Mouse (Mus musculus): ENCODE data around the gene Cab39l. TPM values are rescaled to one million over a fixed set of nuclear protein-coding genes. Genes with fewer than 3 reads are reported as not detected.

Cab39l gene
- total RNA-seq, 2 experiments from 2014 or later, result 11.8 to 14.6 TPM

DNA sequence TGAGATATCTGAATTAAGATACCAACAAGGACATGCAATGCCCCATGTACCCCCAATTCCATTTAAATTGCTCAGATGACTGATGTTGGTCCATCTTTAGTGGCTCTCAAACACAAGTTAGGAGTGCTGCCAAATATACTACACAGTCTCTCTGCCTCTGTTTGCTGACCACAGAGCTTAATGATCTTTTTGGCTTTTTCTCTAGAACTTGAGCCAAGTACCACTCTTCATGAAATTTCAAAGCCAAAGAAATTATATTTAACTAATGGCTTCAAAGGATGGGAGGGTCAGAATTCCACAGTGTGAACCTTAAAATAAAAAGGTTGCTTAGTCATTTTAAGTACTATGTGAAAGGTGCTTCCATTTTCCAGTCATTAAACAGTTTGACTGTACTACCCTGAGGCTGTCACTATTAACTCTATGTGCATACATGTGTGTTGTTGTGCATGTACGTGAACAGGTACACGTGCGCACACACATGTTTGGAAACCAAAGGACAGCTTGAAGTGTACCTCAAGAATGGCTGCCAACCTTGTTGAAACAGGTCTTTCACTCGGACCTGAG lies 44.6 kb downstream of the Cab39l start:
- intact Hi-C loops (cut with DNase I; ENCODE audit: low total_unique reads), result no loop called here

DNA sequence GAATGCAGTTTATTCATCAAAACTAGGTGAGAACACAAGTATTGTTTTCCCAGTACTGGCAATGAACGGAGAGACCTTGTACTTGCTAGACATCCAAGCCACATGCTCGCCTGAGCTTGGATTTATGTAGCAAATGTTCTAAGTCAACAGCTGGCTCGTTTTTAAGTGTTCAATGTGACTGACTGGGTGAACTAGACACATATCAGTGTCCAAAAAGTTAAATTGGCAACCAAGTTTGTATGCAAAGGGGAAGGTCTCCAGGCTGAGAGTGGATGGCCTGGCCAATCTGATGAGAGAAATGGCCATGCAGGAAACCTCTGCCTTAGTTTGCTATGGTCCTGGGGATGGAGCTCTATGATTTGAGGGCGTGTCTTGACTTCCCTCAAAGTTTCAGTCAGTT lies 51.6 kb downstream of the Cab39l start:
- no peak for DNase-seq
- intact Hi-C loops (cut with DNase I; ENCODE audit: low total_unique reads), result no loop called here

More for the DNA sequence above, 44.6 kb downstream of the Cab39l start:
- DNase-seq, result no peak

- intact Hi-C loops (cut with DNase I; ENCODE audit: low total_unique reads), result no loop called here
These were observed 57.2 kb downstream of the Cab39l start for GRCm38 (mm10) chr14:59497928-59498327.

DNA sequence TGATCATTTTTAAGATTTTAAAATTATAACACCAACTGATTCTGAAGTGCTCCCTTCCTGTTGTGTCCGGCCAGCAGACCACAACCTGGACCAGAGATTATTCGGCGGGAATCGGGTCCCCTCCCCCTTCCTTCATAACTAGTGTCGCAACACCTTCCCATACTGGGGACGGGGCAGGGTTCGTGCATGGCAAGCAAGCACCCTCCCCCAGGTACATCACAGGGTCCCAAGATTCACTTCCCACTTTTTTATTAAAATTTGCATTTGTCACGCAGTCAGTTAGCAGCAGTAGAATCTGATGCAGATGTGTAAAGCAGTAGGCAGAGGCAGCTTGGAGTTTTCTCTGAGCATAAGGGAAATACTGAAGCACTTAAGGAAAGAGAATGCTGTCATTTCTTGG lies 64.1 kb downstream of the Cab39l start:
- no peak for DNase-seq
- intact Hi-C loops (cut with DNase I; ENCODE audit: low total_unique reads), result no loop called here

More at GRCm38 (mm10) chr14:59497928-59498327, 57.2 kb downstream of the Cab39l start:
- DNase-seq, result no peak

DNA sequence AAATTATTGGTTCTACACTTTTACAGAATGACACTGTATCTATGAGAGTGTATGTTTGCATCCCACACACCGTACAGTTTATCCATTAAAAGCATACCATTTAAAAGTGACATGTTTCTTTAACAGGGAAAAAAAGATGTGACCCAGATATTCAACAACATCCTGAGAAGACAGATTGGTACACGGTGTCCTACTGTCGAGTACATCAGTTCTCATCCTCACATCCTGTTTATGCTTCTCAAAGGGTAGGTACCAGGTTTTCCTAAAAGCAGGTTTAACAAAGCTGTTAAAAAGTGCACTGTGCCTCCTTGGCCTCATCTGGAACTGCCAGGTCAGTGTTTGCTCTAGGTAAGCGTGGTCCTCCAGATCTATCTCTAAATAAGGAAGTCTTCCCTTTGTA lies 65.4 kb downstream of the Cab39l start:
- DNase-seq, result no peak
- intact Hi-C loops (cut with DNase I; ENCODE audit: low total_unique reads), result no loop called here

DNA sequence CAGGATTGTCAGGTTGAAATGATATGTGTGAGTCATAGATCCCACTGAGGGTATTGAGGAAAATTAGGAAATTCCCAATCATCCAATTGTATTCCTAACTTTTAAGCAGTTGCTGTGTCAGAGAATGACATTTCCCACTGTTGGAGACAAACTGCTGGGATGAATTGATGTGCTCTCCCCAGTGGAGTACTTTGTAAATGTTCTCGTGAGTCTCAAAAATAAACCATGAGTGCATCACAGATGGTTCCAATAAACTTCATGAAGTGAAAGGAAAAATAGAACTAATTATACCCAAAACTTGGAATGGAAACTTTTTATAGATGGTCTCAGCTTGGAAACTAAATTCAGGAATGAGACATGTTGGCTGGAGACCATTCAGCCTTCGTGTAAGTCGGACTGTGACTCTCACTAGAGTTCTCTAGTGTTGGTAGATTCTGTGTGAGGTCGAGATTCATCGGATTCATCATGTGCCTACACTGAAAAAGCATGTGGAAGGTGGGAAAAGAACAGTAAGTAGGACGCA lies 73.2 kb downstream of the Cab39l start:
- no peak for DNase-seq
- intact Hi-C loops (cut with DNase I; ENCODE audit: low total_unique reads), result no loop called here

DNA sequence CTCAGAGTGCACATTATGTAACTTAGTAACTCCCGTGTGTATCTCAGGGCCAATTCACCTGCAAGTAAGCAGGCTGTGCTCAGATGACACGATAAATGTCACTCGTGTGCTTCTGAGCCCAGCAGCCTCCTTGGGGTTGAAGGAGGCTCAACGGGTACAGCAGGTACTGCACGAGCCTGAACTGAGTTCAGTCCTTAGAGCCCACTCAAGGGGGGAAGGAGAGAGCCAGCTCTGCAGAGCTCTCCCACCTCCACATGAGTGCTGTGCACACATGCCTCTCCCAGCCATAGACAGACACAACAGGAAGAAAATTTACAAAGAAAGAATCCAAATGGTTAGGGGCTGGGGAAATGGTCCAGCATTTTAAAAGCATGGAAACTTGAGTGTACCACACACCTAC lies 85.1 kb downstream of the Cab39l start:
- intact Hi-C loops (cut with DNase I; ENCODE audit: low total_unique reads), result no loop called here
- DNase-seq, result no peak

GRCm38 (mm10) chr14:59530801-59531200 lies 90.0 kb downstream of the Cab39l start:
- no peak for DNase-seq
- intact Hi-C loops (cut with DNase I; ENCODE audit: low total_unique reads), result no loop called here

- DNase-seq, result no peak
- intact Hi-C loops (cut with DNase I; ENCODE audit: low total_unique reads), result no loop called here
These were observed 92.2 kb downstream of the Cab39l start for GRCm38 (mm10) chr14:59532986-59533385.

DNA sequence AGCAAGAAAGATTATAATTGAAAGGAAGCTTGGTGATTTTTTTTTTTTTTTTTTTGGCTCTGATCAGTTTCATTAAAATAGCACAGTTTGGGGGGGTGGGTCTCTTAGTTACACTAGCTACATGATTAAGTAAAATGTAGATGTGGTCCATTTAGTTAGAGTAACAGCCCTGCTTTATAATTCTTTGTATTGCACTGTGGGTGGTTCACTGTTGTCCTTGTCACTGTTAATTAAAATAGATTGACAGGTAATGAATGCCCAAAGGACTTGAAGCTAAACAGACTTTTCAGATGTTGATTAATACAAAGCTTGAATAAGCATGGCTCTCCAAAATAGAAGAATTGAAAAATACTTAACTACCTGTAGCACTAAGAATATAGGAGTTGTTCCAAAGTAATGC lies 93.1 kb downstream of the Cab39l start:
- intact Hi-C loops (cut with DNase I; ENCODE audit: low total_unique reads), result no loop called here
- no peak for DNase-seq

DNA sequence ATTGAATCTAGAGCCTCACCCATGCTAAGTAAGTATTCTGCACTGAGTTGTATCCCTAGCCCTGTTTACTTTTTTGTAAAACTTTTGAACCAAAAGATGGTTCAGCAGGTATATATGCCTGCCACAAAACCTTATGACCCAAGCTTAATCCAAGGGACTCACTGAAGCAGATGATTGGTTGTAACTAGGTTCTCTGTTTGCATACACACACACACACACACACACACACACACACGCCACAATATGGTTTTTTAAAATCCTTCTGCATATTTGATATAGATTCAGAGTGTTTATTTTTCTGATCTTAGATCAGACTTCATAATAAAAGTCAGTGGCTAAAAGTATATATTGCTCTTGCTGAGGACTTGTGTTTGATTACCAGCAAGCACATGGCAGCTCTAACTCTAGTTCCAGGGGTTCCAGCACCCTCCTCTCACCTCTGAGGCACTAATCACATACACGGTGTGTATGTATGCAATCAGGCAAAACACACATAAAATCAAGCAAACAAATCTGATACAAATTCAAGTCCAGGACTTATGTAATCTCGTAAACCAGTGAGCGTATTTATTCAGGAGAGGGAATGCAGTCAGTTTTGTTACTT lies 97.2 kb downstream of the Cab39l start:
- DNase-seq, result no peak
- intact Hi-C loops (cut with DNase I; ENCODE audit: low total_unique reads), result no loop called here

- intact Hi-C loops (cut with DNase I; ENCODE audit: low total_unique reads), result no loop called here
- DNase-seq, result no peak
These were observed 99.5 kb downstream of the Cab39l start for GRCm38 (mm10) chr14:59540230-59540629.

- intact Hi-C loops (cut with DNase I; ENCODE audit: low total_unique reads), result no loop called here
- no peak for DNase-seq
These were observed 100.0 kb downstream of the Cab39l start for GRCm38 (mm10) chr14:59540761-59541160.

- intact Hi-C loops (cut with DNase I; ENCODE audit: low total_unique reads), result no loop called here
- no peak for DNase-seq
These were observed 102.5 kb downstream of the Cab39l start for GRCm38 (mm10) chr14:59543158-59543826.

DNA sequence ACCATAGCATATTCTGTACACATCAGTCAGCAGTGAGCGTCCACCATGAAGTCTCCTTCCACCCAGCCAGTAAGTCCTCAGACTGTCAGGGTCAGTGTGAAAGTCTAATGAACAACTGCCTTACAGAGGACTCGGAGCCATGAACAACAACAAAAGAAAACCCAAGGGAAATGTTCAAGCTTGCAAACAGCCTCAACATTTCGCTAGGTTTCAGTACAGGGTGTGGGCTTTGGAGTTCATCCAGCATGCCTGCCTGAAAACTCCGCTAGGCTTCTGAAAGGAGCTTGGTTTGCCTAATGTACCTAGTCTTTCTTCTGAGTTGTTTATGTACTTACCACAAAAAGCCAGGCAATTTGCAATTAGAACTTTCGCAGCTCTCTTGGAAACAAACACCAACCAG lies 103.2 kb downstream of the Cab39l start:
- no peak for DNase-seq
- intact Hi-C loops (cut with DNase I; ENCODE audit: low total_unique reads), result no loop called here

- intact Hi-C loops (cut with DNase I; ENCODE audit: low total_unique reads), result no loop called here
- DNase-seq, result no peak
These were observed 105.5 kb downstream of the Cab39l start for GRCm38 (mm10) chr14:59546162-59546880.

DNA sequence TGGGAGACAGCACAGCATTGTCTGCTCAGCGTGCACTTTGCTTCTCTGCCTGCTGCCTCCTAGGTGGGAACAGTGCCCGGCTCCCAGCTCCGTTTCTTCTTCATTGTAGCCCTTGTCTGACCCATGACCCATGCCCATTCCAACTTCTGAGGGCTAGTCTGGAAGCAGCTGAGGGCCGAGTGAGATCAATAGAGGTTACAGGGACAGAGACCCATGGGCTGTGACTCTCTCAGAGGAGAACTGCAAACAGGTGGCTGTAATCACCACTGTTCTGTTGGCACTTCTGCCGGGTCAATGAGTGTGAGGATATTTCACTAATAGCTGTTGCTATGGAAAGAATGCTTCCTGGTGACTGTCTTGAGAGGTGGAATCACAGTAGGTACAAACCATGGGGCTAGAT lies 106.8 kb downstream of the Cab39l start:
- intact Hi-C loops (cut with DNase I; ENCODE audit: low total_unique reads), result no loop called here
- DNase-seq, result no peak

DNA sequence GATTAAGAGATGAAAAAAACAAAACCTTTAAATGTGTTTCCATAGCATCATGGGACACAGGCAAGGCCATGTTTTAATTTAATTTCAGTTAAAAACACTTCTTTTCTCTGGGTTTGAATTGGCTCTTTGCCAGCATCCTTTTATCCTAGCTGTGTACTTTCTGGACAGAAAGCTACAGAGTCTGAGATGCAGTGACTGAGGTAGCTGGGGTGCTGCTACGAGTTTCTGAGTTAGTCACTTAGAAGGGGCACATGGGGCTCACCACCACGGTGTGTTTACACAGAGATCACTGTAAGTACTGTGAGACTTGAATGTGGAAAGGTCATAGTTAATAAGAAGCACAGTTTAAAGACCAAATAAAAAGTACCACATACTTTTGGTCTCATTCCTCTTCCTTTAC lies 107.8 kb downstream of the Cab39l start:
- intact Hi-C loops (cut with DNase I; ENCODE audit: low total_unique reads), result no loop called here
- no peak for DNase-seq

DNA sequence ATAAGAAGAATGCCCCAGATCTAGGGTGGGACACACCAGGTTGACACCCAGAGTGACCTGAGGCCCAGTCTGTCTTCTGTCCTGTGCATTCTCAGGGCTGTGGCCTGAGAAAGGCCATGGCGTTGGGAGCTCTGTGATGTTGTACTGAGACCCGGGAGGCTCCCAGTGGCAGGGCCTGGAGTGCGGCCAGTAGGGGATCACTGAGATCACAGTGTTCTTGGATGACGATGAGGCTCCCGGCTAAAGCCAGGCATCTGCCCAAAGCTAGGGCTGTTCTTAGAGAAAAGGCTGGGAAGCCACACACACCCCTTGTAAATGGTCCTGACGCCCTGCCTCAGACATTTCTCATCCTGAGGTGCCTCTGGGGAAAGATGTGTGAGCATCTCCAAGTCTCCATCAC lies 108.3 kb downstream of the Cab39l start:
- DNase-seq, result peak; percentile 62
- intact Hi-C loops (cut with DNase I; ENCODE audit: low total_unique reads), result no loop called here

- intact Hi-C loops (cut with DNase I; ENCODE audit: low total_unique reads), result no loop called here
- DNase-seq, result no peak
These were observed 110.1 kb downstream of the Cab39l start for GRCm38 (mm10) chr14:59550841-59551240.
